Mouse (Mus musculus): Measurements from ENCODE around the gene Vps51. TPM values are rescaled to one million over a fixed set of nuclear protein-coding genes. Genes with fewer than 3 reads are reported as not detected.

Gene Vps51
- polyA plus RNA-seq, 1 experiment: 163 TPM

DNA sequence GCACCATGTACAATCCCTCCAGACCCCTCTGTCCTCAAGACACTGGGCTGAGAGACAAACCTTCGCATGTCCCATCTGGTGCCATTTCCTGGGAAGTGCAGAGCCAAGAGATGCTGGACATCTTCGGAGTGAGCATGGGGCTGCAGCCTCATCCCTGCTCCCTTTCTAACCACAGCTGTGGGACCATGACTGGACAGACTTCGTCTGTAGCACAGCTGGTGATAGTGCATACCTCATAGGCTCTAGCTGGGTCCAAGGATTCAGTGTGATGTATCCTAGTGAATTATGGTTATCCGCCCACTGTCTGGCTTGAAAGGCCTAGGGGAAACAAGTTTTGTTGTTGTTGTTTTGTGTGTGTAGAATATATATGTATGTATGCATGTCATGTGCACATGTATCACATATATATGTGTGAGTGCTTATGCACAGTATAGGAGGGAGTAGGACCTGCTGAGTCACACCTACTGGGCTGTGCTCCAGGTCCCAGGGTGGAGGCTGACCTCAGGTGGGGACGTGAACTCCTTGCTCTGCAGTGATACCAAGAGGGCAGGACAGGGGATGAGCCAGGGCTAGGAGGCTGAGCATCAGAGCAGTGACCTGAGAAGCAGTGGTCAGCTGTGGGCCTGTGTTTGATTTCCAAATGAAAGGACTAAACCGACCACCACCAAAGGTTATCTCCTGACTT is 25.3 kb upstream of the Vps51 start:
- no peak for DNase-seq
- Histone ChIP-seq H3K4me1 (replicated peaks; ENCODE audit: control insufficient read depth, insufficient read depth, low read length) (no peaks in the 10 kb centered on the region), H3K27ac (ENCODE audit: control insufficient read depth, insufficient read depth, low read length) (no peak overlapping the region), H3K4me3 (ENCODE audit: control insufficient read depth, insufficient read depth, low read length) (no peak overlapping the region), H3K27me3 (ENCODE audit: control insufficient read depth, insufficient read depth, low read length) (no peaks in the 10 kb centered on the region), H3K36me3 (ENCODE audit: control insufficient read depth, insufficient read depth, low read length) (no peaks in the 10 kb centered on the region)
- TF ChIP-seq CTCF (IDR thresholded peaks at IDR 0.05; ENCODE audit: borderline replicate concordance, control insufficient read depth, extremely low read depth, insufficient read depth, low read length, poor library complexity) (no peak), POLR2A (IDR thresholded peaks at IDR 0.05; ENCODE audit: control insufficient read depth, extremely low read depth, insufficient read depth, low read length, poor library complexity) (no peak)
- 75% methylated on average over 6 of the region's 6 CpGs for WGBS

DNA sequence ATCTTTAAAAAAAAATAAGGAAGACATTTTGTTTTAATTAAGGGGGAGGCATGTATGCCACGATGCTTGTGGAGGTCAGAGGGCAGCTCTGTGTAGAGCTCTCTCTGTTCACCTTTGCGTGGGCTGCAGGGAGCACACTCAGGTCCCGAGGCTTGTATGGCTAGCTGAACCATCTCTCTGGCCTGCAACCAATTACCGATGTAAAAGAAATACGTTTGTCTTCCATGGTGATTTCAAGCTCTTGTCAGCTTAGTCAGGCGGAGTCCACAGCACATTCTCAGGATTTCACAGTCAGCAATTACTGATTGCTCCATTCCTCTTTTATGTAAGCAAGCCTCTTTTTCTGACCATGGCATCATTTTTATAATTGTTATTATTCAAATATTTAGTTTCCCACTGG is 24.2 kb upstream of the Vps51 start:
- no peak overlapping the region for H3K27ac ChIP-seq (ENCODE audit: control insufficient read depth, insufficient read depth, low read length)
- H3K4me1 ChIP-seq (replicated peaks; ENCODE audit: control insufficient read depth, insufficient read depth, low read length): no peaks in the 10 kb centered on the region
- TF ChIP-seq POLR2A (IDR thresholded peaks at IDR 0.05; ENCODE audit: control insufficient read depth, extremely low read depth, insufficient read depth, low read length, poor library complexity): no peak
- no peak for TF ChIP-seq CTCF (IDR thresholded peaks at IDR 0.05; ENCODE audit: borderline replicate concordance, control insufficient read depth, extremely low read depth, insufficient read depth, low read length, poor library complexity)
- H3K27me3 ChIP-seq (ENCODE audit: control insufficient read depth, insufficient read depth, low read length): no peaks in the 10 kb centered on the region
- DNase-seq: no peak
- no peaks in the 10 kb centered on the region for H3K36me3 ChIP-seq (ENCODE audit: control insufficient read depth, insufficient read depth, low read length)
- no peak overlapping the region for H3K4me3 ChIP-seq (ENCODE audit: control insufficient read depth, insufficient read depth, low read length)
- 94% methylated on average over 6 of the region's 6 CpGs for WGBS

DNA sequence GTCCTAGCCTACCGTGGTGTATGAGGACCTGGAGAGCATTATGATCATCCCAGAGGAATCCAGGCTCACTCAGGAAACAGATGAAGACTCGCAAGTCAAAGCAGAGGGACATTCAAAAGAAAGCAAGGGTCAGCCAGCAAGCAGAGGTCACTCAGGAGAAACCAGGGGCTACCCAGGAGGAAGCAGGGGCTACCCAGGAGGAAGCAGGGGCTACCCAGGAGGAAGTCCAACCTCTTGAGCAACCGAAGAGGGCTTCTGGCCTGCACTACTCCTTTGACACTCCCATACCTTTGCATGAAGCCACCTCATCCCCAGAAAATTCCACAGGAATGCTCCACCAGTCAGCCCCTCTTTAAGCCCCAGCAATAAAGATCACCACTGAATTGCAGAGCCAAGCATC is 20.8 kb upstream of the Vps51 start:
- no peak for DNase-seq
- Histone ChIP-seq H3K4me1 (replicated peaks; ENCODE audit: control insufficient read depth, insufficient read depth, low read length) (no peaks in the 10 kb centered on the region), H3K4me3 (ENCODE audit: control insufficient read depth, insufficient read depth, low read length) (no peak overlapping the region), H3K27ac (ENCODE audit: control insufficient read depth, insufficient read depth, low read length) (no peak overlapping the region), H3K36me3 (ENCODE audit: control insufficient read depth, insufficient read depth, low read length) (peaks cover 15% of the 10 kb centered on the region; the same call in 1 of the 2 replicates), H3K27me3 (ENCODE audit: control insufficient read depth, insufficient read depth, low read length) (no peaks in the 10 kb centered on the region)
- TF ChIP-seq CTCF (IDR thresholded peaks at IDR 0.05; ENCODE audit: borderline replicate concordance, control insufficient read depth, extremely low read depth, insufficient read depth, low read length, poor library complexity) (no peak), POLR2A (IDR thresholded peaks at IDR 0.05; ENCODE audit: control insufficient read depth, extremely low read depth, insufficient read depth, low read length, poor library complexity) (no peak)
- 87% methylated on average over 3 of the region's 3 CpGs for WGBS

DNA sequence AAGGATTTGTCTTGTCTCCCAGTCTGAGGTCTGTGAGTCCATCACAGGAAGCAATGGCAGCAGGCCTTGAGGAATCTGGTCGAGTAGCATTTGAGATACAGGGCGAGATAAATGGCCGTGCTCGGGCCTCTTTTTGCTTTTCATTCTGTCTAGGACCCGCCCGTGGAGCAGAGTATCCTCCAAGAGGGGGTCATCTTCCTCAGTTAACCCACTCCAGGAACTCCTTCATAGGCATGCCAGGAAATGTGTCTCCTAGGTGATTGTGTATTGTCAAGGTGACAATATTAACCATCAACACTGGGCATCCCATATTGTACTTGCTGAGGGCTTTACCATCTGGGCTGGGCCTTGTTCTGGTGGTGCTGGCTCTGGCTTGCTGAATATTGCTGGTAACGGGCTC is 17.1 kb upstream of the Vps51 start, which contains the start of gene AC131692.1:
AC131692.1 (plus strand) TSS at position 301 of the 400 bp plus-strand sequence.
- H3K36me3 ChIP-seq (ENCODE audit: control insufficient read depth, insufficient read depth, low read length): peaks cover 30% of the 10 kb centered on the region; the same call in 1 of the 2 replicates
- no peak for DNase-seq

DNA sequence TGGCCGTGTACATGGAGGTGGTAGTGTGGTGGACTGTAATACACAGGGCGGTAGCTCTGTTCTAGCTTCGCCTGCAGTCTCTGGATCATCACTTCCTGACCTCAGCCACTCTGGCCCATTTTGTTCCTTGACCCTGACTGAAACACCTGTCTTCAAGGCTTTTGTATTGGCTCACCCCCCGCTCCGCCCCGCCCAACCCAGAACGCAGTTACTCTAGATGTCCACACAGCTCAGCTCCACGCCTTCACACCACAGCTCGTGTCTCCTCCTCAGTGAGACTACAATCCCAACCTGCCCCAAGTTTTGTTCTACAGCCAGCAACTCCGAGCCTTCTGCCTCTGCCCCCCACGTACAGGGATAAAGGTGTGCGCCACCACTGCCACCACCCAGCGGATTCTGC is 11.8 kb upstream of the Vps51 start:
- TF ChIP-seq CTCF (IDR thresholded peaks at IDR 0.05; ENCODE audit: borderline replicate concordance, control insufficient read depth, extremely low read depth, insufficient read depth, low read length, poor library complexity) (no peak), POLR2A (IDR thresholded peaks at IDR 0.05; ENCODE audit: control insufficient read depth, extremely low read depth, insufficient read depth, low read length, poor library complexity) (no peak)
- H3K4me1 ChIP-seq (replicated peaks; ENCODE audit: control insufficient read depth, insufficient read depth, low read length): peaks cover 14% of the 10 kb centered on the region
- no peak overlapping the region for H3K4me3 ChIP-seq (ENCODE audit: control insufficient read depth, insufficient read depth, low read length)
- 96% methylated on average over 13 of the region's 13 CpGs for WGBS
- H3K27ac ChIP-seq (ENCODE audit: control insufficient read depth, insufficient read depth, low read length): no peak overlapping the region
- peaks cover 15% of the 10 kb centered on the region; the same call in 1 of the 2 replicates for H3K36me3 ChIP-seq (ENCODE audit: control insufficient read depth, insufficient read depth, low read length)
- H3K27me3 ChIP-seq (ENCODE audit: control insufficient read depth, insufficient read depth, low read length): no peaks in the 10 kb centered on the region
- no peak for DNase-seq

More for the DNA sequence above, 17.1 kb upstream of the Vps51 start, which contains the start of gene AC131692.1:
- H3K4me1 ChIP-seq (replicated peaks; ENCODE audit: control insufficient read depth, insufficient read depth, low read length): no peaks in the 10 kb centered on the region
- WGBS: 97% methylated on average over 7 of the region's 7 CpGs
- no peak for TF ChIP-seq POLR2A (IDR thresholded peaks at IDR 0.05; ENCODE audit: control insufficient read depth, extremely low read depth, insufficient read depth, low read length, poor library complexity)
- no peak for TF ChIP-seq CTCF (IDR thresholded peaks at IDR 0.05; ENCODE audit: borderline replicate concordance, control insufficient read depth, extremely low read depth, insufficient read depth, low read length, poor library complexity)
- no peak within 1 kb of the TSS for H3K27ac ChIP-seq (ENCODE audit: control insufficient read depth, insufficient read depth, low read length)
- H3K27me3 ChIP-seq (ENCODE audit: control insufficient read depth, insufficient read depth, low read length): no peaks in the 10 kb centered on the region
- H3K4me3 ChIP-seq (ENCODE audit: control insufficient read depth, insufficient read depth, low read length): no peak within 1 kb of the TSS

DNA sequence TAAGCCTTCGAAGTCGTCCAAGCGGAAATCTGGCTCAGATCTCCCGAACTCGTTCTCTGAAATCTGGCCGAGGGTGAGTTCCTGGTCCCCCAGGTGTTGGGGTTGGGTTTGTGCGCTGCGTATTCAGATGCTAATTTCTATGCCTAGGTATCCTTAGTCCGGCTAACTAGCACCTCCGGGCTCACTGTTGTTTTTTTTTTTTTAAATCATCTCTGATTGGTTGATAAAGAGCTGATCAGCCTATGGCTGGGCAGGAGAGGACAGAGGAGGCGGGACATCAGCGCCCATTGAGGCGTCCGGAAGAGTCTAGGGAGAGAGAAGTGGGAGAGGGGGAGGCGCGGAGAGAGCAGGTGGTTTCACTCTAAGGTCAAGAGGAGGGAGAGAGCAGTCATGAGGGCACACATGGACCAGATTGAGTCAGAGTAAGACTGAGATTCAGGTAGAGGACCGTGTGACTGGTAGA is 8.4 kb upstream of the Vps51 start:
- peak; percentile 52 for DNase-seq

More for the DNA sequence above, 8.4 kb upstream of the Vps51 start:
- peaks cover 13% of the 10 kb centered on the region; the same call in 1 of the 2 replicates for H3K36me3 ChIP-seq (ENCODE audit: control insufficient read depth, insufficient read depth, low read length)
- WGBS: under 1% methylated on average over 17 of the region's 17 CpGs
- peak overlapping the region; percentile 59 for H3K4me3 ChIP-seq (ENCODE audit: control insufficient read depth, insufficient read depth, low read length)
- H3K4me1 ChIP-seq (replicated peaks; ENCODE audit: control insufficient read depth, insufficient read depth, low read length): peaks cover 16% of the 10 kb centered on the region
- TF ChIP-seq CTCF (IDR thresholded peaks at IDR 0.05; ENCODE audit: borderline replicate concordance, control insufficient read depth, extremely low read depth, insufficient read depth, low read length, poor library complexity): no peak
- TF ChIP-seq POLR2A (IDR thresholded peaks at IDR 0.05; ENCODE audit: control insufficient read depth, extremely low read depth, insufficient read depth, low read length, poor library complexity): no peak; the same call in 1 of the 2 replicates
- H3K27ac ChIP-seq (ENCODE audit: control insufficient read depth, insufficient read depth, low read length): no peak overlapping the region
- no peaks in the 10 kb centered on the region for H3K27me3 ChIP-seq (ENCODE audit: control insufficient read depth, insufficient read depth, low read length)

Data from thymus, adult 2 months (tissue).